Mouse (Mus musculus) ovary, postnatal 10 days (tissue): Measurements from ENCODE around the gene Mterf1b.

Experiments used
- DNase-seq: peaks from one replicate; pipeline ENCODE4 v3.0.0; 2022; ENCODE audit warnings: low spot score

The Mterf1b gene

GRCm38 (mm10) chr5:4245004-4245403 lies 52.8 kb downstream of the Mterf1b start:
- no peak for DNase-seq

- DNase-seq: no peak
These were observed 53.9 kb downstream of the Mterf1b start for GRCm38 (mm10) chr5:4246095-4246494.
